Mouse (Mus musculus) layer of hippocampus, adult 2 months (tissue): ENCODE results near the gene Hmga1. TPM values are rescaled to one million over a fixed set of nuclear protein-coding genes. Genes with fewer than 3 reads are reported as not detected.

Source experiments
- DNase-seq, 2 experiments: peaks; one replicate each; pipeline ENCODE4 v3.0.0; 2022; ENCODE audit warnings: low spot score in 2 of 2
- H3K27ac ChIP-seq: fragments of 200-600 bp; 2 replicates; pipeline ENCODE4 v1.8.1; 2022
- H3K4me3 ChIP-seq: fragments of 200-600 bp; 2 replicates; pipeline ENCODE4 v1.8.1; 2022; ENCODE audit warnings: mild to moderate bottlenecking
- CTCF ChIP-seq: fragments of 200-600 bp; conservative IDR thresholded peaks from 2 replicates; pipeline ENCODE4 v1.8.1; 2022; ENCODE audit warnings: antibody characterized with exemption, mild to moderate bottlenecking, moderate library complexity
- total RNA-seq, 2 experiments: library from RNA; stranded (reverse); gene quantifications; 2 replicates each; pipeline ENCODE4 v1.2.3; 2021

The Hmga1 gene
- total RNA-seq, 2 experiments from 2014 or later: 30.5 to 38.2 TPM

DNA sequence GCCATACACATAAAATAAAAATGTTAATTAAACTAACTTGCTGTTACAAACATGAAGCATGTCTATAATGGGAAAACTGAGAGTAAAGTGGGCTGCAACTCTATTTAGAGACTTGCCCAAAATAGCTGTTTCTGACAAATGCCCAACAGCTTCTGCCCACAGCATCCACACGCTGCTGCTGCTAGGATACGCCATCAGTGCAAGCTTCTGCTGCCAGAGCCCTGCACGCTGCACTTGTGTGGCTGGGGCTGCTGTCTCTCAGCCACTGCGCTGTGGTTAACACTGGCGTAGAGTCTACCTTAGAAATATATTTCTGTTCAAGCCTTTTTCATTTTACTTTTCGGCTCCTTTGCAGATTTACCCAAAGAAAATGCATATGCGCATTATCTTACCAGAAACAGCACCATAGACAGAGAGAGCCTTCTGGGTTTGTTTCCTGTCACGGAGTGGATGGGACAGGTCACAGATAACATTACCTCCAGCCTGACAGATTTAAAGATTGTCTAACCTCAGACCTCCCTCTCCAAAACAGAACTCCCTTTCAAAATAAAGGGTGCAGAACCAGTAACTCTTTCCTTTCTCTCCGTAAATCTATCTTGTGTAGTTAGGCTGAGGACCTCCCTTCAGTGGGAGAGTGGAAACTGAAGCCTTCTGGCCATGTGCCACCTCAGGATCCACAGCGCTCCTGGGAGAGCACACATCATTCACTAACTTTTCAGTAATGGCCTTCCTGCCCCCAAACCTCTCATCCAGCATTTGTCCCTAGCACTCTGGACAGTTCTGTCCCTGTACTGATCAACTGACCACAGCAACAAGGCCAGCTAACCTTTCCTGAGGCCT, 54.6 kb downstream of the Hmga1 start:
- peak; percentile 72 to 82 for DNase-seq
- Histone ChIP-seq H3K27ac (peak overlapping the region; percentile 88), H3K4me3 (no peak overlapping the region; the same call in 1 of the 2 replicates)
- no peak for TF ChIP-seq CTCF

- H3K27ac ChIP-seq: peak overlapping the region; percentile 88
- DNase-seq: no peak
- TF ChIP-seq CTCF: no peak
These were observed 55.2 kb downstream of the Hmga1 start for GRCm38 (mm10) chr17:27611519-27611884.

DNA sequence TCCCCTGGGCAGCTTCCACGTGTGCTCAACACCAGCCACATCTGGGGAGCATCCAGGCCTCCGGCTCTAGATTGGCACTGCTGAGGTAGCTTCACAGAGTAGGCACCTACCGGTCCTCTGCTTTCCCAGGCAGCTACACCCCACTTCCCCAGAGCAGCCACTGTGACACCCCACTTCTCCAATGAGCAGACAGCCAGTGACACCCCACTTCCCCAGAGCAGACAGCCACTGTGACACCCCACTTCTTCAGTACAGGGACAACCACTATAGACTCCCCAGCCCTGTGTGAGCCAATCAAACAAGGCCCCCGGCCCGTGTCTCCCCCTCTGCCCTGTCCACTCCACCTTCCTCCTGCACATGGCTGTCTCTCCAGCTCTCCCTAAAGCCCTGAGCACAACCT, 55.7 kb downstream of the Hmga1 start:
- no peak for DNase-seq
- no peak for TF ChIP-seq CTCF
- peak overlapping the region; percentile 88 for H3K27ac ChIP-seq
- no peak overlapping the region for H3K4me3 ChIP-seq

More at GRCm38 (mm10) chr17:27611519-27611884, 55.2 kb downstream of the Hmga1 start:
- no peak overlapping the region; the same call in 1 of the 2 replicates for H3K4me3 ChIP-seq

- peak overlapping the region; percentile 88 for H3K27ac ChIP-seq
- TF ChIP-seq CTCF: no peak
- no peak for DNase-seq
- H3K4me3 ChIP-seq: no peak overlapping the region; the same call in 1 of the 2 replicates
These were observed 56.7 kb downstream of the Hmga1 start for GRCm38 (mm10) chr17:27613016-27613415.

Other genes with a start within 250 kb of the Hmga1 start
- gene Grm4, start 35.1 kb upstream of the Hmga1 start, total RNA-seq: 1 to 10 TPM; 7.9 to 9.6 TPM
- 10 to 100 TPM; 61.6 to 66.1 TPM for gene AI413582, start 9.3 kb downstream of the Hmga1 start, total RNA-seq
- 100 to 1,000 TPM; 462 to 510 TPM for gene Nudt3, start 67.0 kb downstream of the Hmga1 start, total RNA-seq
- not detected for gene RPS10-NUDT3, start 78.7 kb downstream of the Hmga1 start, total RNA-seq
- gene Rps10, start 80.2 kb downstream of the Hmga1 start, total RNA-seq: 100 to 1,000 TPM; 495 to 504 TPM
- 100 to 1,000 TPM; 321 to 335 TPM for gene Pacsin1, start 99.0 kb downstream of the Hmga1 start, total RNA-seq
- gene Spdef, start 172.5 kb downstream of the Hmga1 start, total RNA-seq: under 1 TPM; 0.59 to 0.61 TPM